ENCODE assay signal across 15 mouse cellular contexts in the genomic region with DNA sequence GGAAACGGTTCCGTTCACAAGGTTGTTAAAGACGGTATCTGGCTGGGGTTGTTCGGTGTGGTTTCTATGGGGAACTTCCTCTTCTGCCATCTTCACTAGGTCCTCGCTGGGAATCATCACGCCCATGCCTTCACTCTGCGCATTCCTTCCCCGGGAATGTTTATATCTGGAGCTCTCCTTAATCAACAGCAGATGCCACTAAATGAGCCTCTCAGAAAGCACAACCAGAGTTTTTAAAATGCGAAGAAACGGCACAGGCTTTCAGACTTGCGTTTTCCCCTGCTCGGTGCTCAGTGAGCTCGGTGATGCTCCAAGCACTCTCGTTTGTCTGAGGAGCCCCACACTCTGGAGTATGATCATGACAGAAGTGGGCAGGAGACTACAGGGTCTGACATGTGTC.
DNase-seq lines count a peak whose midpoint lies in the region; ATAC-seq lines count a peak whose summit lies in the region.
"Had no signal": no experiment of that assay in that cellular context is flagged by ENCODE, and none has a peak within 500 bp of the region (broad histone marks: within the 10 kb centered on the region; RNA-seq: fewer than 3 reads in every experiment).

No protein-coding gene starts in this region.

- H3K9me3 ChIP-seq in heart, embryonic 13.5 days, result no peaks in the 10 kb centered on the region
- no peaks in the 10 kb centered on the region for H3K9me3 ChIP-seq in midbrain, embryonic 11.5 days (ENCODE audit: control insufficient read depth, low read length)
- no peaks in the 10 kb centered on the region for H3K9me3 ChIP-seq in midbrain, embryonic 16.5 days (replicated peaks; ENCODE audit: control insufficient read depth, low read length, poor library complexity, severe bottlenecking)
- H3K9me3 ChIP-seq in limb, embryonic 10.5 days (replicated peaks), result no peaks in the 10 kb centered on the region
- H3K9me3 ChIP-seq: liver, embryonic 12.5 days; neural tube, embryonic 12.5 days had no signal

- no peaks in the 10 kb centered on the region for H3K27me3 ChIP-seq in heart, embryonic 13.5 days (replicated peaks)
- no peaks in the 10 kb centered on the region for H3K27me3 ChIP-seq in midbrain, embryonic 11.5 days (ENCODE audit: control insufficient read depth, insufficient read depth, low read length)
- no peaks in the 10 kb centered on the region for H3K27me3 ChIP-seq in midbrain, embryonic 16.5 days (ENCODE audit: control insufficient read depth, insufficient read depth, low read depth, low read length)
- no peaks in the 10 kb centered on the region for H3K27me3 ChIP-seq in limb, embryonic 10.5 days (ENCODE audit: low read depth, poor library complexity, severe bottlenecking)
- H3K27me3 ChIP-seq: liver, embryonic 12.5 days; neural tube, embryonic 12.5 days had no signal

- no peak for ATAC-seq in heart, embryonic 13.5 days (ENCODE audit: extremely low read depth, insufficient number of reproducible peaks, low FRiP score, low TSS enrichment)
- ATAC-seq in midbrain, embryonic 11.5 days (ENCODE audit: low FRiP score), result no peak
- ATAC-seq in midbrain, embryonic 16.5 days, result no peak
- ATAC-seq: CD4-positive, CD25-positive, alpha-beta regulatory T cell, adult 4 months; liver, embryonic 12.5 days; Patski had no signal

- H3K4me2 ChIP-seq in heart, embryonic 13.5 days, result no peak overlapping the region
- no peak overlapping the region for H3K4me2 ChIP-seq in midbrain, embryonic 11.5 days
- no peak overlapping the region for H3K4me2 ChIP-seq in midbrain, embryonic 16.5 days (ENCODE audit: low read length)
- H3K4me2 ChIP-seq: liver, embryonic 12.5 days; neural tube, embryonic 12.5 days had no signal

- no peak for DNase-seq in heart, postnatal 4 days
- peak; percentile 80 for DNase-seq in midbrain, embryonic 11.5 days (ENCODE audit: low spot score, missing footprints)
- DNase-seq in limb, embryonic 10.5 days (ENCODE audit: low spot score), result peak; percentile 47
- no peak for DNase-seq in thymus, postnatal 36 days
- no peak for DNase-seq in spleen, postnatal 10 days (ENCODE audit: low spot score in 2 of 2)
- DNase-seq: adrenal gland, postnatal 36 days; cerebellum, adult 11 months; kidney, adult 11 months; right cerebral cortex, adult 18-20 months had no signal

- no peaks in the 10 kb centered on the region for H3K36me3 ChIP-seq in heart, embryonic 13.5 days
- no peaks in the 10 kb centered on the region for H3K36me3 ChIP-seq in midbrain, embryonic 11.5 days (ENCODE audit: control insufficient read depth, insufficient read depth, low read length)
- no peaks in the 10 kb centered on the region for H3K36me3 ChIP-seq in midbrain, embryonic 16.5 days (ENCODE audit: control insufficient read depth, insufficient read depth, low read length)
- no peaks in the 10 kb centered on the region for H3K36me3 ChIP-seq in limb, embryonic 10.5 days
- H3K36me3 ChIP-seq: liver, embryonic 12.5 days; neural tube, embryonic 12.5 days had no signal

- H3K9ac ChIP-seq in heart, embryonic 13.5 days, result no peak overlapping the region
- no peak overlapping the region for H3K9ac ChIP-seq in midbrain, embryonic 11.5 days (ENCODE audit: low read length)
- no peak overlapping the region for H3K9ac ChIP-seq in midbrain, embryonic 16.5 days (ENCODE audit: low read depth, low read length)
- H3K9ac ChIP-seq: liver, embryonic 12.5 days; neural tube, embryonic 12.5 days had no signal

- 0 out of 2 replicates have a peak overlapping the region, but pooled peaks have one; percentile 15 for H3K27ac ChIP-seq in heart, embryonic 13.5 days (replicated peaks)
- no peak overlapping the region for H3K27ac ChIP-seq in midbrain, embryonic 11.5 days (ENCODE audit: low read depth, low read length)
- H3K27ac ChIP-seq in midbrain, embryonic 16.5 days (ENCODE audit: low read length), result no peak overlapping the region
- H3K27ac ChIP-seq in limb, embryonic 10.5 days, result peak overlapping the region; percentile 79
- H3K27ac ChIP-seq: liver, embryonic 12.5 days; neural tube, embryonic 12.5 days had no signal

- H3K4me1 ChIP-seq in heart, embryonic 13.5 days, result peaks cover 54% of the 10 kb centered on the region
- no peaks in the 10 kb centered on the region for H3K4me1 ChIP-seq in midbrain, embryonic 11.5 days (ENCODE audit: control insufficient read depth, insufficient read depth, low read length)
- no peaks in the 10 kb centered on the region; the same call in 1 of the 2 replicates for H3K4me1 ChIP-seq in midbrain, embryonic 16.5 days (ENCODE audit: control insufficient read depth, insufficient read depth, low read length)
- peaks cover 30% of the 10 kb centered on the region for H3K4me1 ChIP-seq in limb, embryonic 10.5 days
- H3K4me1 ChIP-seq: liver, embryonic 12.5 days; neural tube, embryonic 12.5 days had no signal

- WGBS in heart, embryonic 13.5 days, result 61% methylated on average over 14 of the region's 14 CpGs
- 83% methylated on average over 14 of the region's 14 CpGs for WGBS in midbrain, embryonic 11.5 days
- 90% methylated on average over 14 of the region's 14 CpGs for WGBS in midbrain, embryonic 16.5 days
- 29% methylated on average over 14 of the region's 14 CpGs for WGBS in limb, embryonic 10.5 days

- H3K4me3 ChIP-seq in heart, embryonic 13.5 days, result no peak overlapping the region
- H3K4me3 ChIP-seq in midbrain, embryonic 11.5 days (ENCODE audit: low read depth, low read length), result no peak overlapping the region
- H3K4me3 ChIP-seq in midbrain, embryonic 16.5 days (ENCODE audit: low read depth, low read length), result no peak overlapping the region
- no peak overlapping the region; the same call in 1 of the 2 replicates for H3K4me3 ChIP-seq in limb, embryonic 10.5 days
- H3K4me3 ChIP-seq: liver, embryonic 12.5 days; neural tube, embryonic 12.5 days had no signal

Comparison
In these comparisons a context has a peak if more than half of its experiments do, and no peak if none do; other contexts are left out.
1. H3K27ac ChIP-seq: peak in heart, embryonic 13.5 days (single experiment) and limb, embryonic 10.5 days (single experiment); none in midbrain, embryonic 11.5 days (single experiment) and midbrain, embryonic 16.5 days (single experiment).
2. DNase-seq: peak in midbrain, embryonic 11.5 days (single experiment) and limb, embryonic 10.5 days (single experiment); none in heart, postnatal 4 days (single experiment), thymus, postnatal 36 days (0 of 2) and spleen, postnatal 10 days (0 of 2).